Mouse (Mus musculus): ENCODE measurements around the gene Hbs1l.

DNA sequence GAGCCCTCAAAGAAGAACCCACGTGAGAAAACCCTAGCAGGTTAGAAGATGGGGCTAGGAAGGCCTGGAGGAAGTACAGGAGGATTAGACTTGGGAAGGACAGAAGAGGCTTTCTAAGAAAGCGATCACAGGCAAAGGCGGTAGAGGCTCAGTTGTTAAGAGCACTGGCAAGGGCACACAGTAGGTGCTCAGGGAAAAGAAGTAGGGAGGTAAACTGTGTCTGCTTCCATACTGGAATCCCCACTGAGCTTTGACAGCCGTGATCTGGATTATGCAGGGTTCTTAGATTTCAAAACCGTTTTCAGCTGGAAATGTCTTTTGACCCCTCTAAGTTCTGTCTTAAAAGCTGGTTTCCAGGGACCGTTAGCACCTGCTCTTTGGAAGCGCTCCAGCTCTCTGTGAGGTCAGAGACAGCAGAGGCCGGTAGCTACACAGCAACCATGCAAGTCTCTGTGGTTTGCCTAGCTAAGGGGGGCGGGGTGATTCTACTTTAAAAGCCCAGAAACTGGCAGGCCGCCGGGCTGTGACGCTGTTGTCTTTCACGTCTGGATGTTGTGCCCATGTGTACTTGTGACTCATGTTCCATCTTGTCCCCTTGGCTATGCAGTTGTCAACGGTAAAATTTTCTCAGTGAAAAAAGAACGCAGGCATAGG is 43.8 kb upstream of the Hbs1l start:
- TF ChIP-seq CTCF (IDR thresholded peaks at IDR 0.05; ENCODE audit: low read depth) = no peak
- TF ChIP-seq EP300 (IDR thresholded peaks at IDR 0.05; ENCODE audit: low read depth) = no peak
